Mouse (Mus musculus): ENCODE results near the gene Syncrip.

Syncrip gene

DNA sequence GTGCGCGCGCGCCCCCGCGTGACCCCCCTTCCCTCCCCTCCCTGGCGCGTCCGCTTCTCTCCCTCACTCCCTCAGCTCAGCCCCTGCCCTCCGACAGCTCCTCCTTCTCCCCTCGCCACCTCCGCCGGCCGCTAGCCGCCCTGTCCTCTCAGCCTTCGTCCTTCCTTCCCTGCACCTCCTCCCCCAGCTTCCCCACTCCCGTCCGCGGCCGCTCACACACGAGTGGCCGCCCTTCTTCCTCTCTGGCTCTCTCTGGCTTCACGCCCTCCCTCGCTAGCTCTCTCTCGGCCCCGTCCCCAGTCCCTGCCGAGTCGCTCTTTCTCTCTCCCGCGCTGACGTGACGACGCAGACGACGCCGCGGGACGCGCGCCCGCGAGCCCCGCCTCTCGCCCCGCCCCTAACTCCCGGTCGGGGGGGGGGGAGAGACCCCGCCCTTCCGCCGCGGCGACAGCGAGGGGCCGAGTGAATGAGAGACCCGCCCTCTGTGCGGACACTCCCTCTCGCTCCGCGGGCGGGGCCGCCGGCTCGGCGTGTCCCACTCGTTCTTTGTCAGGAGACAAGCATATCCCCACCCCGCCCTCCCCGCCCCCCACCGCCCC, at the start of gene Syncrip:
Syncrip (minus strand) TSS at position 345 of the 599 bp plus-strand sequence.
- DNase-seq (ENCODE audit: inconsistent age in 2 of 2, low spot score in 1 of 2) = peak; percentile 96 to 98

DNA sequence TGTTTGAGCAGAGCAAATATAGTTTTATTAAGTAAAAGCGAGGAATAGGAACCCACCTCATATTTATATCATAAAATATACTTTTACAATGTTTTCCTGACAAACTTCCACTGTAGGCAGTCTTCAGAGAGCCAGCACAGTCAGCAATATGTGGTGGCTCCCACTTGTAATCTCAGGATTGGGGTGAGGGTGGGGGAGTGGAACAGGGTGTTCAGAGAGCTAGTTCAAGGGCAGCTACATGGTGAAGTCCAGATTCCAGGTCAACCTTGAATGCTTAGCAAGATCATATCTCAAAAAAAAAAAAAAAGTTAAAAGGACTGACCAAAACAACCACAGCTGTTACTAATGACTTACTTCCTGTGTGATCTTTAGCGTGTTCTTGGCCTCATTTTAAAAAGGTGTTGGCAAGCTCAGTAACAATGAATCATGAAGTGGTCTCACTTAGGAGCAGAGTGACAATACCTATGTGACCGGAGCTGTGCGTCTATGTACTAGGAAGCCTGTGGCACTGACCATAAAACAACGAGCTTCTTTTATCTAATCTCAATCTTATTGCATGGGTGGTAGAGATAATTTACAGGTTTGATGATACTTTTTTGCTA, 47.7 kb upstream of the Syncrip start:
- DNase-seq (ENCODE audit: inconsistent age in 2 of 2, low spot score in 1 of 2) = peak; percentile 81 to 84

DNA sequence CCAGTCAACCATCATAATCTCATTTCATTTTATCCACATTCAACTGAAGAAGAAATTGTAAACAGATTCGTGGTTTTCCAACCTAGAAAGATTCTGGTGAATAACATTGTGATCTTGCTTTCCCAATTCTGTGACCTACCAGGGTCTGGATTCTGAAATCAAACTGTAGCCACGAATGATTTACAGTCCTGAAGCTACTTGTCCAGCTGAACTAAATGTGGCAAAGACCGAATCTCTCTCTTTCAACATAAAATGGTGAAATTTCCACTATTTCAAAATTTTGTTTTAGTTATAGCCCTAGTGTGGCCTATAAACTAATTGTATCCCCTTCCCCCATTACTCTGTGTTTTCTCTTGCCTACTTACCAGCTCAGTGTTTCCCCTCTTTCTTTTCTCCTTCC, 47.2 kb upstream of the Syncrip start:
- DNase-seq (ENCODE audit: inconsistent age in 2 of 2, low spot score in 1 of 2) = peak in 1 of 2 experiments; percentile 79

DNA sequence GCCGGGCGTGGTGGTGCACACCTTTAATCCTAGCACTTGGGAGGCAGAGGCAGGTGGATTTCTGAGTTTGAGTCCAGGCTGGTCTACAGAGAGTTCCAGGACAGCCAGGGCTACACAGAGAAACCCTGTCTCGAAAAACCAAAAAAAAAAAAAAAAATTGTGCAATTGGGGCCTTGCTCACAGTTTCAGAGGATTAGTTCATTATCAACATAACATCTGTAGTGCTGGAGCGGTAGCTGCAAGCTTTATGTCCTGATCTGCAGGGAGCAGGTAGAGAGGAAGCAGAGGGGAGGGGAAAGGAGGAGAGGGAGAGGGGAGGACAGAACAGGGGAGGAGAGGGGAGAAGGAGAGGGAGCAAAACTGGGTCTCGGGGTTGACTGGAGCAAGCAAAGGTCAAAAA, 46.4 kb upstream of the Syncrip start:
- no peak for DNase-seq (ENCODE audit: inconsistent age in 2 of 2, low spot score in 1 of 2)

DNA sequence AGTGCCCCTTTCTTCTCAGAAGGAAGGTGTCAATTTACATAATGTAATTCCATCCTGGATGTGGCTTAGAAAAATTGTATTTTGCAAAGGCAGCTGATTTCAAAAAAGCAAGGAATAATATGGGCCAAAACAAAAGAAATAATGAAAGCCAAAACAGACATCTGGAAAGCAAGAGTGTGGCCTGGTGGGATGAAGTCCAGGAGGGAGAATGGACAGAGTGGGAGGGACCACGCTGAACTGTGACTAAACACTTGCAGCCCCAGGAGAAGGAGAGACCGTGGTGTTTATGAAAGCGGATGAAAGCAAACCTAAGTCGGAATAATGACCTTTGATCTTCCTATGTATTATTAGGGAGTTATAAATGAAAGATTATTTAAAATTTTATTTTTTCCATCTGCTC, 45.6 kb upstream of the Syncrip start:
- no peak for DNase-seq (ENCODE audit: inconsistent age in 2 of 2, low spot score in 1 of 2)

DNA sequence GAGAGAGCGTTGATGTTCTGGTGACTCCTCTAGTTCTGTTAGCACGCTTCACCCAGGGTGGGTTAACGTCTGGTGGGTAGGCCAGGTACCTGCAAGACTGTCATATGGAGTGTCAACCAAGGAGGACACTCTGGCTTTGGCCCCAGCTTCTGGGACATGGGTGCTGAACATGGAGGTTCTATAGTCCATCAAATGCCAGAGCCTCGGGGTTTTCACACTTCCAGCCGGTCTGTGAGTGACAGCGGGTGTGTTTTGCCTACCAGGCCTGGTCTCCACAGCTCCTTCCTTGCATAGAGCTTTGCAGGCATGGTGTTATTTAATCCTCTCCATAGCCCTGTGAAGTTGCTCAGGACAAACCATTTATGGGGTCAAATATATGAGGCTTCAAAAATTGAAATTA, 43.0 kb upstream of the Syncrip start:
- no peak for DNase-seq (ENCODE audit: inconsistent age in 2 of 2, low spot score in 1 of 2)

DNA sequence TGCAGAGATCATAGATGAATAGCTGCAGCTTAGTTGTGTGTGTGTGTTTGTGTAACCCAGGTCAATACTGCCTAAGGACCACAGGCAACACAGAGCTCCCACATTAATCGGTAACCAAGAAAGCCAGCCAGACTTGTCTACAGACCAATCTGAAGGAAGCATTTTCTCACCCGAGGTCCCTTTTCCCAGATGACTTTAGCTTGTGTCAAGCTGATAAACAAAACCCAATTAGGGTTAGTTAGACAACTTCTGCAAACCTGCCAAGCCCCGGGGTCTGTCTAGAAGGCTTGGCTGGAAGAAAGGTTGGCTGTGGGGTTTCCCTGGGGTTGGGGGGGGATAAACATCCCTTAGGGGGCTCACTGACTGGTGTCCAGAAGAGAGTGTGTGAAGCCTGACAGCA, 42.4 kb upstream of the Syncrip start:
- DNase-seq (ENCODE audit: inconsistent age in 2 of 2, low spot score in 1 of 2) = no peak

DNA sequence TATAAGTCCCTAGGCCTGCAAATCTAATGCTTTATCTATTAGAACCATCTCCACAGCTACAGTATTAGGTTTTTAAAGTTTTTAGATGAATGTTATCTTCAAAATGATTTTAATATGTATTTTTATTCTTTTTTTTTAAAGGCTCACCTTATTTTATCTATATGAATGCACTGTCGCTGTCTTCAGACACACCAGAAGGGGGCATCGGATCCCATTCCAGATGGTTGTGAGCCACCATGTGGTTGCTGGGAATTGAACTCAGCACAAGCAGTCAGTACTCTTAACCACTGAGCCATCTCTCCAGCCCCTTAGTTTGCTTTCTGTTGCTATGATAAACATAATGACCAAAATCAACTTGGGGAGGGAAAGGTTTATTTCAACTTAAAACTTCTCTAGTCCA, 42.0 kb upstream of the Syncrip start:
- no peak for DNase-seq (ENCODE audit: inconsistent age in 2 of 2, low spot score in 1 of 2)

DNA sequence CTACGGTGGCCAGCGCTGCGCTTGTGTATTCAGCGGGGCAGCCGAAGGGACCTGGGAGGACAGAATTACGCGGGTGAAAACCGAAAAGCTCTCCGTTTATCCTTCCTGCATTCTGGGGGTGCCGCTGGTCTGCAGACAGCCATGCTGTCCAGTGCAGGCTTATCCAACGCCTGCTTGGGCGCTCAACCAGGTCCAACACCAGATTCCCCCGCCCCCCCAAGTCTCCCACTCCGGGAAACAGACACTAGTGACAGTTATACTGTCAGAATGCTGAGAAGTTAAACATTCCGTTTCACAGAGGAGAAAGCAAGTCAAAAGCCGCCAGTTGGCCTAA, 40.9 kb upstream of the Syncrip start:
- no peak for DNase-seq (ENCODE audit: inconsistent age in 2 of 2, low spot score in 1 of 2)

DNA sequence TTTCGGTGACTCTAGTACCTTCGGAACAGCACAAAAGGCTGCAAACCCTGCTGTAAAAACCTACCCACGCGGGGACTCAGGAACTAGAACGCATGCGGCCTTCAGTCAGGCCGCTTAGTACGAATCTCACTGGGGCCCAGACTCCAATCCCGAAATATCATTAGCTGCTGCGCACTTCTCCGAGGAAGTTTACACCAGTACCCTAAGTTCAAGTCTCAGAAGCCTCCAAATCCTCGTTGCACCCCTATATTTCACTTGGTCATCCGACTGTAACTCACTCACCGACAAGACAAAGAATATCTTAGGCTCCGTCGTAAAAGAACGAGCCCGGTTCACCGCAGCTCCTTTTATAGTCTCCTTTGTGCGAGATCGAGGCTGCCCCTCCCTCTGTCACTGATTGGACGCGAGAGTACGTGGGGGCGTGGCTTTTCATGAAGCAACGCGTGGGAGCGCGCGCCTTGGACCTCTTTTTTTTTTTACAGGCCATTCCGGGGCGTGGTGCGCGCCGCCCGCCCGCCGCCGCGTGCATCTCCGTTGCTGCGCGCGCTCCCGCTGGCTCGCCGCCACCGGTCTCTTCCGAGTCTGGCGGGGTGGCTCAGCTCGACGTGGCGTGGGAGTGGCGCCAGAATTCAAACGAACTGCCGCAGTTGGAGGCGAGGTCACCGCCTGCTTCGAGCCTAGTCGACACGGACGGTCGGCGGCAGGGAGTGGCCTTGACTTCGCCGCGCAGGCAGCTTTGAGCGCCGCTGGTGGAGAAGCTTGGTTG, 40.4 kb upstream of the Syncrip start:
- peak; percentile 97 to 98 for DNase-seq (ENCODE audit: inconsistent age in 2 of 2, low spot score in 1 of 2)

DNA sequence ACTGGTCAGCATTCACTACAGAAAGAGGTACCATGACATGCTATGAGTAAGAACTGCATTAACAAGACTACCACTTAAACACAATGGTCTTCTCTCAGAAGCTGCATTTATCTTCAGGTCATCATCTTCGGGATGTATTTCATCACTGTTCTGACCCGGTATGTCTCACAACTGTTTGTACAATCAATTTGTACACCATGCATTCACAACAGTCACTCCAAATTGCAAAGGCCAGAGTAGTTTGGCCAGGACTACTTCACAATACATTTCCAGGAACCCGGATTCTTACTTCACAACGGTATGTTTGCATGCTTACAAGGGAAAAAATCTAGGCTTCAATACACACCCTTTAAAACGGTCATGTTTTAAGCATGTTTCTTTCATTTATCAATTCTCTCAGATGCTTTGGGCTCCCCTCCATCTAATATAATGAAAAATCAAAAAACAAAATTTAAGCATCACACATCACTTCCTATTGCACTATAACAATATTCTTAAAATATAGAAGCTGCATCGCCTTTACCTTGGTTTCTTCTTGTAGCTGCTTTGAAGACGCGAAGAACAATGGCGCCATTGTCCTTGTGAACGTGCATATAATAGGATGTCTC, 39.7 kb upstream of the Syncrip start:
- DNase-seq (ENCODE audit: inconsistent age in 2 of 2, low spot score in 1 of 2) = peak in 1 of 2 experiments; percentile 59

DNA sequence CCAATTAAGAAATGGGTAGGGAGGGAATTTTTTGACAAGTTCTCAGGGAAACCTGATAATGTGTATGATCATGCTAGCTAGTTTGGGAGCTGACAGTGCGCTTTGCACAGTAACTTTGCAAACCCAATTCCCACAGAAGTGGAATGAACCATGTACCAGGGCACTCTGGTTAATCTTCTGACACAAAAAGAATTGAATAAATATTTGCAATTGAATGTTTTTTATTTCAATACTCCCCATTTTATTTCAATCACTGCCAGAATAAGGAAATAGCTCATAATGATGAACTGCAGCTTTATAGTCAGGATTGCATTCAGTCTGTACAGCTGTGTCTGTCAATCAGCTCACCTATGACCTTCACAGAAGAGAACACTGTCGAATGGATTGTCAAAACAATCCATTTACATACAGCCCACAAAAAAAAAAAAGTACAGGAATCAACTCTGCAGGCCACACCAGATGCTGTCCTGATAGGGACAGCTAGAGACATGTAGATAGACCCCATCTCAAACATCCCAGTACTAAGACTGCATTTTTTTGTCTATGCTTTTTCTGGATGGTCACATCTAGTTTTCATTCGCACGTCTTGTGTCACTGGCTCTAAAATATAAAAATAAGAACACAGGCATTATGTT, 38.6 kb upstream of the Syncrip start:
- DNase-seq (ENCODE audit: inconsistent age in 2 of 2, low spot score in 1 of 2) = no peak

DNA sequence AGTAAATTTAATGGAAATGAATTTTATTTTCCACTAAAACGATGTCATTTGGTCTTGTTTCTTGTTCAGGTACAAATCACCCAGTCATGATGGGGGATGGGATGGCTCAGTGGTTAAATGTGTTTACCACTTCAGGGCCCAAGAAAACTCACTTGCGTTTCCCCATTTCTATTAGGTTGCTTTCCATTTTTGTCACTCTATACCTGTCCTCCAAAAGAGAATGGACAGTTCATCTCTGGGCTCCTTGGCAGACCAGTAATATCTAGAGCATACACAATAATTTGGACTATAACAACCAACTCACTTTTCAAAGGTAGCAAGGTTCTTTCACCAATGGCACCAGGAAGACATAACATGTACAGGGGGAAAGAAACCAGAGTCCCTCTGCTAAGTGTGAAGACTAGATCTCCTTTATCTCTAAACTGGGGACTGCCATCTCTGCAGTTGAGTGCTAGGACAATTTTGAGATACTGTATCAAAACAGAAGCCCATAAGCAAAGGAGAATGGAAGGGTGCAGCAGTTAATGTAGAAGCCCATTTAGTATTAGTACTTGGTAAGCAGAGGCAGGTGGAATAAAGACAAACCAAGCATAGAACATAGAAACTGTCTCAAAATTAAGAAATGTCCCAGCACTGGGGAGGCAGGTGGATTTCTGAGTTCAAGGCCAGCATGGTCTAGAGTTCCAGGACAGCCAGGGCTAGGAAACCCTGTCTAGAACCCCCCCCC, 37.9 kb upstream of the Syncrip start:
- no peak for DNase-seq (ENCODE audit: inconsistent age in 2 of 2, low spot score in 1 of 2)

DNA sequence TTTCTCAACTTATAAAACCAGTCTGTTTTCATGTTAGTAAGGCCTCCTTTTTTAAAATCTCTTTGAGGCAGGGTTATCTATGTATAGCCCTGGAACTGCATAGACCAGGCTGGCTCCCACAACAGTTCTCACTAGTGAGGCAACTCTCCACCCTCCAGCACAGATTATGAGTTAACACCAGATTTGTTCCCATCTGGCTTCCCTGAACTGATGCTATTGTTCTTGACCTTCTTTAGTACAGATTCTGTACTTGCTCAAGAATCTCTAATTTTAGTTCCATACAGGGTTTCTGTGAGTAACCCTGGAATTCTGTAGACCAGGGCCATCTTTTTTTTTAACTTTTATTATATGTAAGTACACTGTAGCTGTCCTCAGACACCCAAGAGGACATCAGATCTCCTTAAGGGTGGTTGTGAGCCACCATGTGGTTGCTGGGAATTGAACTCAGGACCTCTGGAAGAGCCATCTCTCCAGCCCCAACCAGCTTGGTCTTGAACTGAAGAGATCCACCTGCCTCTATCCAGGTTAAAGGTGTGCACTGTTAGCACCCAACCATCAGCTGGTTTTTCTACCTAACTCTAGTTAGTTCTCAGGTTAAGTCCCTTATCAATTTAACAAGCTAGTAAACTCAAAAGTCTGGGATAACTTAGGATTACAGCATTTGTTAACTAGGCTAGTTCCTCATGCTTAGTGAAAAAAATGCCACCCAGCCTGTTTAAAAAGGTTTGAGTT, 37.2 kb upstream of the Syncrip start:
- no peak for DNase-seq (ENCODE audit: inconsistent age in 2 of 2, low spot score in 1 of 2)

DNA sequence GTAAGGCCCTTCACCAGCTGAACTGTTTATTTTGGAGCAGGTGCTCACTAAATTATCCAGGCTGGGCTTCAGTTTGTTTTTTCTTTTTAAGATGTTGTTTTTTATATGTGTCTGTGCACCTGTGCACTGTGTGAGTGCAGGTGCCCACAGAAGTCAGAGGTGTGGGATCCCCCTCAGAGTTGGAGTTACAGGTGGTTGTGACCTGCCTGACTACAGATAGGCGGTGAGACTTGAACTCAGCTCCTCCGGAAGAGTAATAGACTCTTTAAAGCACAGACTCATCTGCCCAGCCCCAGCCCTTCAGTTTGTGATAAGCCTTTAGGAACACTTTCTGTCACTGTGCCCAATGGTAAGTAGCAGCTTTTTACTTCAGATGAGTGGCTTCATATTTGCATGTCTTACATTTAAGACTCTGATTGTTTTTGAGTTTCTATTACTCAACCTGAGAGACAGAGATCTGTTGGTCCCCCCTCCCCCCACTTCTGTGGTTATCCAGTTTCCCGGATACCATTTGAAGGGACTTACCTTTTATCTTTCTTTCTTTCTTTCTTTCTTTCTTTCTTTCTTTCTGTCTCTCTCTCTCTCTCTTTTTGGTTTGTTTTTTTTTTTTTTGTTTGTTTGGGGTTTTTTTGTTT, 34.1 kb upstream of the Syncrip start:
- no peak for DNase-seq (ENCODE audit: inconsistent age in 2 of 2, low spot score in 1 of 2)

DNA sequence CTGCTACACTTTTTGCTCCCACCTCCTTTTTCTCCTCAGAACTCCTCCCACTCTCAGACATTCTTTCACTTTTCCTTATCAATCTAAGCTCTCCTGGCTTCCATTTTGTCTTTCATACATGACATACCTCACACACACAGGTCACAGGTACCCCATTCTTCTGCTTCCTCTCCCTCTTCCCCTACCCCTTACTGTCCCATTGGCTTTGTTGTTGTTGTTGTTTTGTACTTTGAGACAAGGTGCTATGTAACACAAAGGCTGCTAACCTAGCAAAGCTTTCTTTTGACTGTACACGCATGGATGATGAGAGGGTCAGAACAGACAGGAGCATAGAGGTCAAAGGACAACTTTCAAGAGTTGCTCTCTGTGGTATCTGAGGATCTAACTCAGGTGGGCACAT, 33.2 kb upstream of the Syncrip start:
- DNase-seq (ENCODE audit: inconsistent age in 2 of 2, low spot score in 1 of 2) = no peak

DNA sequence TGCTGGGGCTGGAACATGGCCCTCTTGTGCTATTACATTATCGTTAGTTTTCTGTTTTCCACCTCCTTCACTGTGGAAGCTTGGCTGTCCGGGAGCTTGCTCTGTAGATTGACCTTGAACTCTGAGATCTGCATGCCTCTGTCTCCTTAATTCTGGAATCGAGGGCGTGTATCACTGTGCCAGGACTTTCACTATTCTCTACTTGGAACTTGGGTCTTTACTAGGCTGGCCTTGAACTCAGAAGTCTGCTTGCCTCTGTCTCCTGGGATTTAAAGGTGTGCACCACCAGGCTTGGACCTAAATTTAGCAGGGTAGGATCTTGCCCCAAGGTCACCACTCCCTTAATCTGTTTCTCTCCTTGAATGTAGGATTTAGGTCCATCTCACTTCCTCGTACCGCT, 19.5 kb upstream of the Syncrip start:
- DNase-seq (ENCODE audit: inconsistent age in 2 of 2, low spot score in 1 of 2) = no peak

DNA sequence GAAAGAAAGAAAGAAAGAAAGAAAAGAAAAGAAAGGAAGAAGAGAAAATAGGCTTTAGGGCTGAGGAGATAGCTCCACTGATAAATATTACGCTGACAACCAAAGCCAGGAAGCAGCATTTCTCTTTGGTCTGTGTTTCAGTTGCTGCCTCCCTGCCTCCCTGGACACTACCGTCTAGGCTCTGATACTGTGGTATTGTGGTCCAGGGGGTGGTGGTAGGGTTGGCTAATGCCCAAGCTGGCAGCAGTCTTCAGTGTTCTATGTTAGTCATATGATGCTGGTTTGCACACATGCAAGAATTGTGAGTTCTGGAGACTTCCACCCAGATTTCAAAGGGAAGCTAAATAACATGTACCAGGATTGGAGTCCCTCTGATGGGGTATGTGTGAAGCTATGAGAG, 17.7 kb upstream of the Syncrip start:
- no peak for DNase-seq (ENCODE audit: inconsistent age in 2 of 2, low spot score in 1 of 2)

DNA sequence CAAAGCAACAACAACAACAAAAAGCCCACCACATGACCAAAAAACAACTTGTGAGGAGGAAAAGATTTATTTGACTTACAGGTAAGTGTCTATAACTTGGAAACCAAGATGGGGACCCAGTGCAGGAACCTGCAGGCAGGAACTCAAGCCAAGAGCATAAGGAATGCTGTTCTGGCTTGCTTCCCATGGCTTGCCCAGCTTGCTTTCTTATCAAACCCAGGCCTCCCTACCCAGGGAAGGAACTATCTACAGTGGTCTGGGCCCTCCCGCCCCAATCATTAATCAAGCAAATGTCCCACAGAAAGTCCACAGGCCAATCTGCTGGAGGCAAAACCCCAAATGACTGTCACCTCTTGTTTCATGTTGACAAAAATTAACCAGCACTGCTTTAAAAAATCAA, 10.1 kb upstream of the Syncrip start:
- DNase-seq (ENCODE audit: inconsistent age in 2 of 2, low spot score in 1 of 2) = no peak

DNA sequence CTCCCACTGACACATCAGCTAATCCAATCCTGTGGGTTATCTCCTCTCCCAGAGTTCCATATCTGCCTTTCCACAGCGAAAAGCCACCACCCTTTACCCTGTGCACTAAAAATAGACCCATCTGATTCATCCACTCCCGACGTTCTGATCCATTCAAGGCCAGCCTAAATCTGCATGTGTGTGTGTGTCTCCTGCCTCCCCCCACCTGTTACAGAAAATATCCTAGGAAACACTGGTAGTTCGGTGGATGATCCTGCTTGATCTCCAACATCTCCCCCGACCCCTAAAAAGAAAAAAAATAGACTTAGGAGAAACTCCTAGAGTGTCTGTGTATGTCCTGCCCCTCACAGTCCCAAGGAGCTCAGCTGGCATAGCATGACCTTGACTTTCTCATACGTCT, 2.2 kb upstream of the Syncrip start:
- peak; percentile 74 to 90 for DNase-seq (ENCODE audit: inconsistent age in 2 of 2, low spot score in 1 of 2)
